Mouse (Mus musculus) skeletal muscle tissue, postnatal 0 days (tissue): ENCODE results near the gene Arhgap6. TPM values are rescaled to one million over a fixed set of nuclear protein-coding genes. Genes with fewer than 3 reads are reported as not detected.

Experiments
- polyA plus RNA-seq: library from polyadenylated mRNA; unstranded; fragments of >200 nt; fragmentation: Nextera tagmentation; extraction: Ambion mirVana; gene quantifications from 2 replicates; pipeline ENCODE4 v1.2.1, GENCODE M21; 2015

Gene Arhgap6
- polyA plus RNA-seq: 5.6 and 5.7 TPM in 2 replicates

DNA sequence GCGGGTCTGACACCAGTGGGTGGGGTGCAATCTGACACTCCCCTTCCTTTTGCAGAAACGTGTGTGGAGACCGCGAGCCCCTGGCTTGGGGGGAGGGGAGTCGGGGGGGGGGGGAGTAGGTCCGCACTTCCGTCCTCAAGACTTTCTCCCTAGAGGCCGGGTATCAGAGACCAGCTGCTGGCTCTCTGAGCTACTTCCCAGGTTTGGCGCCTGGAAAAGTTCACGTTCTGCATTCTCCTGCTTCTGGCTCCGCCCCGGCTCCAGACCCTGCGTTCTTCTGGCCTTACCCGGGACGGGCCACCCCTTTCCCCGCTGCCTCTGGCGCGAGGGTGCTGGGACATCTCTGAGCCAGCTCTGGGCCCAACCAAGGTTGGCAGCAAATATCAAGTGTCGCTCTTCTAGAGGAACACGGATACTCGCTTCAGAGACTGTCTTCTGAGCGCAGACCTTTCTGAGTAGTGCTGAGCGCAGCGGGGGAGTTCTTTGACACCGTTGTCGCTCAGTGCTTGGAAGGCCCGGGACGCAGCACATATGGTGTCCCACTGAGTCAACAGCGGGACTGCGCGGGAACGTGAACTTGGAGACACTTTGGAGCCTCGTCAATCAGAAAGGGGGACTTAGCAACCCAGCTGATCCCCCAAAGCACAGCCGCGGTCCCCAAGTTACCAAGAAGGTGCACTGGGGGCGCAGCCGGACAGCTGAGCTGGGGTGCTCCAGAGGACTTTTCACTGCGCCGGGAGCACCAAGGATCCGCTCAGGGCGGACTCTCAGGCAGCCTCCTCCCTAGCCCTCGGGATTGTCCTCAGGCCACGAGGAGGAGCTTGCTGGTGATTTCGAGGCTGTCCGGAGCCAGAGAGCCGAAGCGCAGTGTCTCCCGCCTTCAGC is at the start of gene Arhgap6:
Gene Arhgap6 (plus strand): TSS at position 126 of the 885 bp plus-strand sequence.

DNA sequence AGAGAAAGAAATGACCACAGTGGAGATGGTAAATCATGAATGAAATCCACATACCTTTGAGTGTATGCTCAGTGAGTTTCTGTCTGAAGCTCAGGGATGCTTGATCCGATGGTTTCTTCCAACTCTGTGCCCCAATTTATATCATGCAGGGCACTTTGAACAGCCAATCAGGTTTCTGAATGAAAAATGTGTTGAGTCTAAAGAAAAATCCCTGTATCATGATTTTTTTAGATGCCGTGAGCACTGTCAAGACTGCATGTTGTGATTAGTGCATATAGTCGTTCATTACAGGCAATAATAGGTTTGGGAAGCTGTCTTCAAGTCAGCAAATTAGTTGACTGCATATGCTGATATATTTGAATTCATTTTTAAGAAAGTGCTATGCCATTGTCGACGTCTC is 392.2 kb downstream of the Arhgap6 start, which contains the start of gene Amelx:
Gene Amelx (minus strand): TSS at position 101 of the 400 bp plus-strand sequence.

DNA sequence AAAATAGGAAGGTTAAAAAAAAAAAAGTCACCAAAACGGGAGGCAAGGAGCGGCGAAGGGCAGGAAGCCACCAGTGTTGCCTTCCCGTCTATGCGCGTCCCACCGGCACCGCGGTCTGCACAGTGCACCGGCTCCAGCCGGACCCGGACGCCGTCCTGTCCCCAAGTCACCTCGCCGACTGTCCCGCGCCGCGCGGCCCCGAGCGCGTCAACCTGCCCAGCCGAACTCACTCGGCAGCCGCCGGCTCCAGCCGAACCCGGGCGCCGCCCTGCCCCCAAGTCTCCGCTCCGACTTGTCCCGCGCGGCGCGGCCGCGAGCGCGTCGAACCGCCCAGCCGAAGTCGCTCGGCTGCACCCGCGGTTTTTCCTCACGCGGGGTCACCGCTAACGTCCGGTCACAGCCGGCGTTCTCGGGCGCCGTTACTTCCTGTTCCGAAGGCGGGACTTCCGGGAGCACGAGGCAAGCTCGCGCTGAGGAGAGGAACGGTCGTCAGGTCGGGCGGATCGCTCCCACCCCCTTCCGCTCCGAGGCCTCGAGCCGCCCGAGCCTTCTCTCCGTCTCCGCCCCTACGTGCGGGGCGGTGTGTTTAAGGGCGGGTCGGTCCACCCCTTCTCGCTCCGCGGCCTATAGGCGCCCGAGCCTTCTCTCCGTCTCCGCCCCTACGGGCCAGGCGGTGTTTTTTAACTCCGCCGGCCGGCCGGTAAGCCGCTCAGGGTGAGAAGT is 525.2 kb downstream of the Arhgap6 start, which contains the start of gene Hccs:
Gene Hccs (minus strand): TSS at position 428 of the 723 bp plus-strand sequence.

Other genes starting within 250 kb of the Arhgap6 start
- gene Frmpd4, start 217.9 kb upstream of the Arhgap6 start, polyA plus RNA-seq: 0.03 and 0.09 TPM in 2 replicates
- gene Msl3, start 121.2 kb upstream of the Arhgap6 start, polyA plus RNA-seq: 24.1 and 26.5 TPM in 2 replicates